Mouse (Mus musculus) CH12.LX (cell line): Measurements from ENCODE around the gene Gm15557. TPM values are rescaled to one million over a fixed set of nuclear protein-coding genes. Genes with fewer than 3 reads are reported as not detected.

ENCODE experiments used
- DNase-seq: peaks from one replicate; pipeline ENCODE4 v3.0.0-alpha.2; 2013; ENCODE audit errors: extremely low read depth
- H3K27ac ChIP-seq: 2 replicates; pipeline ENCODE4 v1.5.1; 2012; ENCODE audit warnings: low read depth, mild to moderate bottlenecking, control low read depth, moderate library complexity; ENCODE audit not compliant: insufficient read depth
- H3K27me3 ChIP-seq: replicated peaks from 2 replicates; pipeline ENCODE3; 2012; ENCODE audit warnings: inconsistent platforms
- H3K36me3 ChIP-seq, 2 experiments: replicated peaks in 1 of 2; 2 replicates each; pipeline versions ENCODE3 to v1.6.1; 2012; ENCODE audit warnings: inconsistent platforms in 1 of 2, low read length in 1 of 2, mild to moderate bottlenecking in 1 of 2, mixed read lengths in 1 of 2, moderate library complexity in 1 of 2; ENCODE audit not compliant: control insufficient read depth in 1 of 2, insufficient read depth in 1 of 2
- H3K4me1 ChIP-seq, 2 experiments: 2 replicates each; pipeline ENCODE4 v1.6.1; 2012; ENCODE audit warnings: inconsistent platforms in 1 of 2, moderate library complexity in 1 of 2; ENCODE audit not compliant: insufficient read depth in 2 of 2, control insufficient read depth in 1 of 2
- H3K4me2 ChIP-seq: 2 replicates; pipeline ENCODE4 v1.6.1; 2012; ENCODE audit warnings: low read depth, mild to moderate bottlenecking, control low read depth; ENCODE audit not compliant: poor library complexity, insufficient read depth, severe bottlenecking
- H3K4me3 ChIP-seq, 3 experiments: fragments of 150-350 bp in 1 of 3; sonication (generic) in 1 of 3; replicated peaks in 1 of 3; 2 replicates each; pipeline versions ENCODE3 to v1.5.1; 2011 to 2012; ENCODE audit warnings: low read depth in 2 of 3, low read length in 2 of 3, mild to moderate bottlenecking in 2 of 3, moderate library complexity in 2 of 3, control low read depth in 1 of 3, improper control_type of control experiment in 1 of 3, inconsistent platforms in 1 of 3, mixed read lengths in 1 of 3; ENCODE audit not compliant: poor library complexity in 1 of 3
- H3K79me2 ChIP-seq: replicated peaks from 2 replicates; pipeline ENCODE4 v1.6.1; 2012; ENCODE audit warnings: mild to moderate bottlenecking, moderate library complexity; ENCODE audit not compliant: control insufficient read depth, poor library complexity, insufficient read depth, severe bottlenecking; ENCODE audit errors: extremely low read depth
- H3K9ac ChIP-seq: 2 replicates; pipeline ENCODE4 v1.6.1; 2012; ENCODE audit warnings: low read depth, mild to moderate bottlenecking, control low read depth, moderate library complexity; ENCODE audit not compliant: insufficient read depth
- H3K9me3 ChIP-seq: replicated peaks from 2 replicates; pipeline ENCODE3; 2012; ENCODE audit warnings: low read length, inconsistent platforms, mixed read lengths
- BHLHE40 ChIP-seq: IDR thresholded peaks from 2 replicates; pipeline ENCODE4 v1.6.1; 2011; ENCODE audit warnings: mild to moderate bottlenecking, low read depth, low read length, improper control_type of control experiment
- CHD1 ChIP-seq: IDR thresholded peaks from 2 replicates; pipeline ENCODE4 v1.6.1; 2012; ENCODE audit warnings: low read depth, low read length, improper control_type of control experiment, inconsistent platforms
- CHD2 ChIP-seq: IDR thresholded peaks from 2 replicates; pipeline ENCODE4 v1.6.1; 2011; ENCODE audit warnings: low read length, improper control_type of control experiment
- CTCF ChIP-seq, 2 experiments: IDR thresholded peaks in 1 of 2; conservative IDR thresholded peaks in 1 of 2; 2 replicates each; pipeline ENCODE4 v1.5.1; 2011 to 2012; ENCODE audit warnings: low read depth in 2 of 2, low read length in 2 of 2, improper control_type of control experiment in 1 of 2, inconsistent platforms in 1 of 2, mild to moderate bottlenecking in 1 of 2, moderate library complexity in 1 of 2
- ELF1 ChIP-seq: IDR thresholded peaks from 2 replicates; pipeline ENCODE4 v1.6.1; 2014; ENCODE audit warnings: low read depth, mild to moderate bottlenecking, inconsistent platforms, low read length, improper control_type of control experiment
- EP300 ChIP-seq: IDR thresholded peaks from 2 replicates; pipeline ENCODE4 v1.6.1; 2011; ENCODE audit warnings: low read length, improper control_type of control experiment
- GABPA ChIP-seq: IDR thresholded peaks from 2 replicates; pipeline ENCODE4 v1.6.1; 2012; ENCODE audit warnings: low read depth, low read length, improper control_type of control experiment, inconsistent platforms; ENCODE audit not compliant: insufficient replicate concordance
- HCFC1 ChIP-seq: IDR thresholded peaks from 2 replicates; pipeline ENCODE4 v1.6.1; 2012; ENCODE audit warnings: low read depth, mild to moderate bottlenecking, inconsistent platforms, low read length, improper control_type of control experiment
- JUN ChIP-seq: IDR thresholded peaks from 2 replicates; pipeline ENCODE4 v1.6.1; 2011; ENCODE audit warnings: low read depth, mild to moderate bottlenecking, low read length, improper control_type of control experiment, moderate library complexity; ENCODE audit not compliant: insufficient read depth
- MAFK ChIP-seq: IDR thresholded peaks from 2 replicates; pipeline ENCODE4 v1.6.1; 2011; ENCODE audit warnings: low read length, improper control_type of control experiment; ENCODE audit not compliant: insufficient replicate concordance
- MAX ChIP-seq: IDR thresholded peaks from 2 replicates; pipeline ENCODE4 v1.6.1; 2011; ENCODE audit warnings: low read length, improper control_type of control experiment
- MAZ ChIP-seq: IDR thresholded peaks from 2 replicates; pipeline ENCODE4 v1.6.1; 2012; ENCODE audit warnings: low read depth, mild to moderate bottlenecking, inconsistent platforms, low read length, improper control_type of control experiment, moderate library complexity
- MXI1 ChIP-seq: IDR thresholded peaks from 2 replicates; pipeline ENCODE4 v1.6.1; 2011; ENCODE audit warnings: mild to moderate bottlenecking, low read depth, low read length, improper control_type of control experiment
- MYC ChIP-seq: IDR thresholded peaks from 2 replicates; pipeline ENCODE4 v1.6.1; 2011; ENCODE audit warnings: low read depth, mild to moderate bottlenecking, improper control_type of control experiment, low read length
- NELFE ChIP-seq: IDR thresholded peaks from 2 replicates; pipeline ENCODE4 v1.6.1; 2011; ENCODE audit warnings: low read depth, low read length, improper control_type of control experiment
- NRF1 ChIP-seq: IDR thresholded peaks from 2 replicates; pipeline ENCODE4 v1.6.1; 2014; ENCODE audit warnings: low read depth, mild to moderate bottlenecking, inconsistent platforms, low read length, improper control_type of control experiment, moderate library complexity
- PAX5 ChIP-seq: IDR thresholded peaks from 2 replicates; pipeline ENCODE4 v1.6.1; 2012; ENCODE audit warnings: low read length, inconsistent platforms, mixed read lengths
- POLR2A ChIP-seq: IDR thresholded peaks from 2 replicates; pipeline ENCODE4 v1.6.1; 2011; ENCODE audit warnings: low read depth, mild to moderate bottlenecking, improper control_type of control experiment, low read length
- POLR2AphosphoS2 ChIP-seq: IDR thresholded peaks from 2 replicates; pipeline ENCODE4 v1.6.1; 2011; ENCODE audit warnings: low read depth, low read length, improper control_type of control experiment
- RAD21 ChIP-seq: IDR thresholded peaks from 2 replicates; pipeline ENCODE4 v1.6.1; 2011; ENCODE audit warnings: low read depth, mild to moderate bottlenecking, low read length, improper control_type of control experiment, moderate library complexity
- RCOR1 ChIP-seq: conservative IDR thresholded peaks from 2 replicates; pipeline ENCODE4 v1.6.1; 2012; ENCODE audit warnings: low read depth, mild to moderate bottlenecking, inconsistent platforms, low read length, improper control_type of control experiment
- SIN3A ChIP-seq: IDR thresholded peaks from 2 replicates; pipeline ENCODE4 v1.6.1; 2012; ENCODE audit warnings: low read length, improper control_type of control experiment, inconsistent platforms
- SMC3 ChIP-seq: IDR thresholded peaks from 2 replicates; pipeline ENCODE4 v1.6.1; 2011; ENCODE audit warnings: low read depth, low read length, improper control_type of control experiment
- TBP ChIP-seq: conservative IDR thresholded peaks from 2 replicates; pipeline ENCODE4 v1.6.1; 2011; ENCODE audit warnings: low read depth, low read length, improper control_type of control experiment
- TCF12 ChIP-seq: IDR thresholded peaks from 2 replicates; pipeline ENCODE4 v1.6.1; 2014; ENCODE audit warnings: low read depth, mild to moderate bottlenecking, inconsistent platforms, low read length, improper control_type of control experiment
- UBTF ChIP-seq: IDR thresholded peaks from 2 replicates; pipeline ENCODE4 v1.6.1; 2012; ENCODE audit warnings: low read depth, mild to moderate bottlenecking, inconsistent platforms, low read length, improper control_type of control experiment, moderate library complexity
- USF2 ChIP-seq: conservative IDR thresholded peaks from 2 replicates; pipeline ENCODE4 v1.6.1; 2011; ENCODE audit warnings: low read depth, low read length, improper control_type of control experiment
- ZC3H11A ChIP-seq: IDR thresholded peaks from 2 replicates; pipeline ENCODE4 v1.6.1; 2012; ENCODE audit warnings: low read depth, mild to moderate bottlenecking, inconsistent platforms, low read length, improper control_type of control experiment
- ZMIZ1 ChIP-seq: IDR thresholded peaks from 2 replicates; pipeline ENCODE4 v1.6.1; 2012; ENCODE audit warnings: low read depth, mild to moderate bottlenecking, inconsistent platforms, low read length, improper control_type of control experiment
- ZNF384 ChIP-seq: IDR thresholded peaks from 2 replicates; pipeline ENCODE4 v1.6.1; 2012; ENCODE audit warnings: low read depth, low read length, improper control_type of control experiment, inconsistent platforms
- dilution Hi-C: fragments of 300-500 bp; cut with MboI; formaldehyde crosslinking; loops from 2 replicates; pipeline ENCODE4 v1.14.3; 2020; ENCODE audit warnings: low sequenced_read_pairs; ENCODE audit not compliant: extremely low pct_unique_long_range_greater_than_20kb, extremely low pct_ligation_motif_present
- in situ Hi-C: fragments of 300-500 bp; cut with MboI; formaldehyde crosslinking; loops from 3 replicates; pipeline ENCODE4 v1.14.3; 2019; ENCODE audit warnings: low sequenced_read_pairs, low pct_ligation_motif_present, low pct_unique_long_range_greater_than_20kb, mixed read lengths
- polyA plus RNA-seq: library from polyadenylated mRNA; unstranded; fragments of >175 nt; gene quantifications from 2 replicates; pipeline ENCODE4 v1.2.1, GENCODE M21; 2012; ENCODE audit warnings: low read depth; ENCODE audit not compliant: insufficient read length
- total RNA-seq, 2 experiments: library from RNA; depleted of rRNA; stranded (reverse); fragments of 300-350 nt in 1 of 2; fragments of >200 nt in 1 of 2; gene quantifications; 2 replicates each; pipeline ENCODE4 v1.2.3; 2012 to 2014

The Gm15557 gene
- total and polyA plus RNA-seq, 3 experiments, result not detected

DNA sequence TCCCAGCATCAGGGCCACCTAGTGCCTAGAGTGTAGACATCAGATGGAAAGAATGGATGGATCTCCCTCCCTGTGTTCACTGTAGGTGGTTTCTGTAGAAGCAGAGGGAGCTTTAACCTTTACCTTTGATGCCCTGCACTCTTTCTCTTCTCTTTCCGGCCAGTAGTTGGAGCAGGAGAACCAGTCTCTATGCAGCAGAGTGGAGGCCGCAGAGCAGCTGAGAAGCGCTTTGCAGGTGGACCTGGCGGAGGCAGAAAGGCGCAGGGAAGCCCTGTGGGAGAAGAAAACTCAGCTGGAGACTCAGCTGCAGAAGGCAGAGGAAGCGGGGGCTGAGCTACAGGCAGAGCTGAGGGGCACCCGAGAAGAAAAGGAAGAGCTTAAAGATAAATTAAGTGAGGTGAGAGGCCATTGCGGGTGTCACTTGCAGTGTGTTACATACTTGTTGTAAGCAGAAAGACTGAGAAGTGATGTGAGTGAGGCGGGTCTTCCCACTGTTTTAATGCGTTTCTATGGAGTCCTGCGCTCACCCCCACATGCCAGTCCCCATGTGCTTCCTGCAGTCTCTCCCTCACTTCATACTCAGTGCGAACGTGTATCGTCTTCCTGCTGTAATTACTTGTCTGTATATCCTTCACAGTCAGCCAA is 33.7 kb downstream of the Gm15557 start:
- H3K36me3 ChIP-seq, result peaks cover 56 to 73% of the 10 kb centered on the region in 2 experiments
- peak in 1 of 2 experiments; percentile 34; a peak in 1 of 4 replicates for TF ChIP-seq CTCF (conservative IDR thresholded peaks at IDR 0.05 in 1 of 2, IDR thresholded peaks at IDR 0.05 in 1 of 2; ENCODE audit: low read depth in 2 of 2, low read length in 2 of 2)
- TF ChIP-seq ZNF384, result no peak
- TF ChIP-seq, all 38 proteins: peak for 1
- Histone ChIP-seq H3K79me2 (no peaks in the 10 kb centered on the region), H3K4me2 (no peak overlapping the region), H3K9me3 (no peaks in the 10 kb centered on the region), H3K27ac (no peak overlapping the region), H3K27me3 (no peaks in the 10 kb centered on the region), H3K4me3 (no peak overlapping the region), H3K9ac (no peak overlapping the region), H3K4me1 (peaks cover 0 to 43% of the 10 kb centered on the region in 2 experiments; a peak in 2 of 4 replicates)
- in situ Hi-C loops, result no loop called here
- dilution Hi-C loops, result no loop called here
- DNase-seq, result no peak

DNA sequence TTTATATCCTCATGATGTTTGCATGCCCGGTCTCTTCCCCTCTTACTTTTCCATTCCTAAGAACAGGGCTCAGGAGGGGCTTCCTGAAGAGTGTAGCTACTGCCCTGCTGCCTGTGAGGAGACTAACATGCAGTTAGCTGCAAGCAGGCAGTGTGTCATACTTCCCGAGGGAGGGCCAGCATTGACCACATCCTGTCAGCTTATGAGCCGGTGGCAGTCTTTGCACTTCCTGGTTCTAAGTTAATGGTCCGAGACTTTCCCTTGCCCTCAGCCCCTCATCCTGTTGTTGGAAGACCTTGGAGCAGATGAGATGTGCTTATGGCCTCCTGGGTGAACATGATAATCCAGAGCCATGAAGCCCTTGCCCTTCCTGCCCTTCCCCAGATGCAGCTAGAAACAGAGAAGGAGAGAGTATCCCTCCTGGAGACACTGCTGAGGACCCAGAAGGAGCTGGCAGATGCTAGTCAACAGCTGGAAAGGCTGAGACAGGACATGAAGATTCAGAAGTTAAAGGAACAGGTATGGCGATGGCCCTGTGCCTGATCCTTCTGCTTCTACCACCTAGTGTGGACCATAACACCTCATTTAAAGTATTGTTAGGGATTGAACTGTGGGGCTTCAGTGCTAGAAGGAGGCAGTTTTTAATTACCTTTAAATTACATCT is 38.9 kb downstream of the Gm15557 start:
- in situ Hi-C loops, result loop anchor here (25.0 kb wide), 1 partner anchor 308 kb away; no protein-coding TSS in a partner anchor
- peak; percentile 89 for DNase-seq
- no peaks in the 10 kb centered on the region for H3K9me3 ChIP-seq
- peak overlapping the region; percentile 55 for H3K27ac ChIP-seq
- peaks cover 12% of the 10 kb centered on the region for H3K79me2 ChIP-seq
- H3K27me3 ChIP-seq, result no peaks in the 10 kb centered on the region
- peaks cover 43 to 61% of the 10 kb centered on the region in 2 experiments for H3K36me3 ChIP-seq
- H3K9ac ChIP-seq, result peak overlapping the region; percentile 76
- H3K4me2 ChIP-seq, result peak overlapping the region; percentile 88
- peaks cover 0 to 48% of the 10 kb centered on the region in 2 experiments; a peak in 2 of 4 replicates for H3K4me1 ChIP-seq
- H3K4me3 ChIP-seq, result peak overlapping the region; percentile 48 to 72 (median 62)
- dilution Hi-C loops, result no loop called here
- no peak for TF ChIP-seq SMC3
- peak; percentile 91 for TF ChIP-seq TBP
- TF ChIP-seq RCOR1, result no peak
- no peak for TF ChIP-seq UBTF
- no peak for TF ChIP-seq USF2
- TF ChIP-seq NRF1, result no peak
- TF ChIP-seq JUN, result peak; percentile 59; the same call in 1 of the 2 replicates
- TF ChIP-seq CHD2, result peak; percentile 41; the same call in 1 of the 2 replicates
- no peak for TF ChIP-seq GABPA
- peak; percentile 82; the same call in 1 of the 2 replicates for TF ChIP-seq ZMIZ1
- no peak for TF ChIP-seq PAX5
- TF ChIP-seq SIN3A, result peak; percentile 93; the same call in 1 of the 2 replicates
- no peak for TF ChIP-seq ZNF384
- TF ChIP-seq BHLHE40, result peak; percentile 16; the same call in 1 of the 2 replicates
- TF ChIP-seq MAZ, result no peak
- TF ChIP-seq MXI1, result peak; percentile 87
- peak; percentile 71; the same call in 1 of the 2 replicates for TF ChIP-seq EP300
- no peak for TF ChIP-seq CTCF (conservative IDR thresholded peaks at IDR 0.05 in 1 of 2, IDR thresholded peaks at IDR 0.05 in 1 of 2; ENCODE audit: low read depth in 2 of 2, low read length in 2 of 2)
- TF ChIP-seq NELFE, result peak; percentile 81
- peak; percentile 71 for TF ChIP-seq HCFC1
- no peak for TF ChIP-seq ZC3H11A
- 0 out of 2 replicates have a peak, but pooled peaks have one; percentile 38 for TF ChIP-seq POLR2AphosphoS2
- TF ChIP-seq MAFK, result no peak
- peak; percentile 97 for TF ChIP-seq ELF1
- TF ChIP-seq CHD1, result no peak
- TF ChIP-seq MAX, result peak; percentile 61; the same call in 1 of the 2 replicates
- TF ChIP-seq MYC, result peak; percentile 63; the same call in 1 of the 2 replicates
- peak; percentile 93 for TF ChIP-seq TCF12
- TF ChIP-seq POLR2A, result peak; percentile 82
- TF ChIP-seq RAD21, result no peak
